Mouse (Mus musculus): ENCODE measurements around the gene 4931440F15Rik. TPM values are rescaled to one million over a fixed set of nuclear protein-coding genes. Genes with fewer than 3 reads are reported as not detected.

The 4931440F15Rik gene
- polyA plus RNA-seq, 1 experiment = 0.90 TPM

DNA sequence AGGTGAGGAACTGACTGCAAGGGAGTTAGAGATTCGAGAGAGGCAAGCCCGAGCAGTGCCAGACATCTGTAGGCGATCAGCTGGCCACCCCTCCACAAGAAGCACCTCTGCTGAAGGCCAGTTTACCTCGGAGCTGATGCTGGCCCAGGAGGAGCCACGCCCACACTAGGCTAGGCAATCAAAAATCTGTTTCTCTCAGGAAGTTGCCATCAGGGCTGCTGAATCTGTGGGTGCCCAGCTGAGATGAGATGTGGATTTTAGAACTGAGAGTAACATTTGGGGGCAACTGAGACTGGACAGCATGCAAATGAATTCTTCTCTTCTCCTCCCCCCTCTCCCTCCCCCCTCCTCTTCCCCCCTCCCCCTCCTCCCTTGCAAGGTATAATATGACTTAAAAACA, 38.0 kb downstream of the 4931440F15Rik start:
- H3K4me3 ChIP-seq (ENCODE audit: insufficient read depth, low read length) = no peak overlapping the region
- H3K4me1 ChIP-seq (ENCODE audit: control insufficient read depth, insufficient read depth, low read length) = peaks cover 6% of the 10 kb centered on the region
- no peak overlapping the region for H3K27ac ChIP-seq (ENCODE audit: insufficient read depth, low read length)
- TF ChIP-seq POLR2A (IDR thresholded peaks at IDR 0.05; ENCODE audit: extremely low read depth, insufficient read depth, low read length) (no peak), CTCF (IDR thresholded peaks at IDR 0.05; ENCODE audit: extremely low read depth, insufficient read depth, low read length) (no peak)

DNA sequence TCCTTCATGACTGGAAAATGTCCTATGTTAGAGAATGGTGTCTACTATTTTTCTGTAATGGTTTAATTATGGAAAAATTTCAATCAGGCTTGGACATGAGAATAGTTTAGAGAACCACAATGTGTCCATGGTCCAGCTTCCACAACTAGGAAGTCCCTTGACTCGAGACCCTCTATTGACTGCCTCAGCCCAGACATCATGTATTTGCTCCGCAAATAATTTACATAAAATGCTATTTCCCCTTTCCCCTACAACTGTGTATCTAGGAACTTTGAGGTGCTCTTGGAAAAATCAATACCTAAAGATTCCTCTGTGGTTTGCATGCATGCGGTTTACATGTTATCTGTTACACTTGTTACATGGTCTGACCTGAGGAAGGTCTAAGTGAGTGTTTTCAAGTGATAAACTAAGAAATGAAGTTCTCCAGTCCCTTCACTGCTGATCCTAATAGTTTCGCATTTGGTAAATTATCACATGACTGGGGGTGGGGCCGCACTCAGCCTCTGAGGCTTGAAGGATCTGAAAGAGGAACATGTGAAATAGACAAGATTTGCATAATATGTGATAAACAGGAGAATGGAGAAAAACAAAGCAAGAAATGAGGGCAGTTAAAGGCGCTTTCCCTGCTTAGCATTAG, 38.8 kb downstream of the 4931440F15Rik start:
- peaks cover 6% of the 10 kb centered on the region for H3K4me1 ChIP-seq (ENCODE audit: control insufficient read depth, insufficient read depth, low read length)
- no peak overlapping the region for H3K27ac ChIP-seq (ENCODE audit: insufficient read depth, low read length)
- no peak overlapping the region for H3K4me3 ChIP-seq (ENCODE audit: insufficient read depth, low read length)
- TF ChIP-seq CTCF (IDR thresholded peaks at IDR 0.05; ENCODE audit: extremely low read depth, insufficient read depth, low read length) = no peak
- TF ChIP-seq POLR2A (IDR thresholded peaks at IDR 0.05; ENCODE audit: extremely low read depth, insufficient read depth, low read length) = no peak

DNA sequence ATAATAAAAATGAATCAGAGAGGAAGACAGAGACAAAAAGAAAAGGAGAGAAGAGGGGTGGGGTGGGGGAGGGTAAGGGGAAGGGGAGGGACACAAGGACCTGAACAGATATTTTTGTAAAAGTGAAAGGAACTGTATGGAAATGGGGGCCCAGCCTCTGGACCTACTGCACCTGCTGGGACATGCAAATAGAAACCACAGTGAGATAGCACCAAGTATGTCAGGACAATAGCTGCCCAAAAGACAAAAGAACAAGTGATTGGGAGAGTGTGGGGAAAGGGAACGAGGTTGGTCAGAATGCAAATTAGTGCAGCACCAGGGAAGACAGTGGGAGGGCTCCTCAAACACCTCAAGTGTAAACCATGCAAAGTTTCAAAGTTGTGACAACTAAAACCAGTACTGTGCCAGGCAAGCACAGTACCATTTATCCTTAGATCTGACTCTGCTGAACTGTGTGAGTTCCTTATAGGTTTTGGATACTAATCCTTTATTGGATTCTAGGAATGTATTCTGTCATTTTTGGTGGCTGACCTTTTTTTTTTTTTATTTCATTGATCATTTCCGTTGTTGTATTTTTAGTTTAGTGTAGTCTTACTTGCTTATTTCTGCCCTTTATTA, 46.0 kb downstream of the 4931440F15Rik start:
- TF ChIP-seq CTCF (IDR thresholded peaks at IDR 0.05; ENCODE audit: extremely low read depth, insufficient read depth, low read length) (no peak), POLR2A (IDR thresholded peaks at IDR 0.05; ENCODE audit: extremely low read depth, insufficient read depth, low read length) (no peak)
- H3K4me1 ChIP-seq (ENCODE audit: control insufficient read depth, insufficient read depth, low read length) = no peaks in the 10 kb centered on the region
- no peak overlapping the region for H3K4me3 ChIP-seq (ENCODE audit: insufficient read depth, low read length)
- no peak overlapping the region for H3K27ac ChIP-seq (ENCODE audit: insufficient read depth, low read length)

DNA sequence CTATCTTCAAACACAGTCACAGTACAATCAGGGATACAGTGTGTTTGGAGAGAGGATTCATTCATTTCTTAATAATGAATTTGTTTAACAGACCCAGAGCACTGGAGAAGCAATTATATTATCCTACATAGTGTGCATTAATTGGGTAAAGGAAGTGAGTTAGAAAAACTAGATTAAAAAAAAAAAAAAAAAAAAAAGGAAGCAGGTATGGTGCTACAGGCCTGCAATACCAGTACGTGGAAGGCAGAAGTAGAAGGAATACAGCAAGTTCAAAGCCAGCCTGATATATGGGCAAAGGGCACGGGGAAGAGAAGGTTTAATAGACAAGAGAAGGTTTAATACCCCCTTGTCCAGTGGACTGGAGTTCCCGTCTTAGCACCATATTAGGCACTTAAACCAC, 46.5 kb downstream of the 4931440F15Rik start:
- H3K4me1 ChIP-seq (ENCODE audit: control insufficient read depth, insufficient read depth, low read length) = no peaks in the 10 kb centered on the region
- H3K27ac ChIP-seq (ENCODE audit: insufficient read depth, low read length) = no peak overlapping the region
- H3K4me3 ChIP-seq (ENCODE audit: insufficient read depth, low read length) = no peak overlapping the region
- no peak for TF ChIP-seq CTCF (IDR thresholded peaks at IDR 0.05; ENCODE audit: extremely low read depth, insufficient read depth, low read length)
- TF ChIP-seq POLR2A (IDR thresholded peaks at IDR 0.05; ENCODE audit: extremely low read depth, insufficient read depth, low read length) = no peak

DNA sequence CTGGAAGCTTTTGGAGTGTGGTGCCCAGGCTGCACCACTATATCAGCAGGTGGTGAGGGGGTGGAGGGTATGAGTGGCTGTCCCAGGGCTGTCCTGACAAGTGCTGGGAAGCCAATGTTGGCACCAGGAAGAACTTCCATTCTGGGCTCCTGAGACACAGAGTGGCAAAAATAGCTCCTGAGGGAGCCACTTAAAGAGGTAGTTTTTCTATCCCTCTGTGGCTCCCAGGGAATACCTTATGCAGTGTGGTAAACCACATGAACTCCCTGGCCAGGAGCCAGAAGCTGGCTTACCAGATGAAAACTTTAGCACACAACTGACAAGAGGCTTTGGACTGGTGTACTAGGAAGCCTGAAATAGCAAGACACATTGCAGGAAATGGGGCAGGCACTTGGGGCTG, 47.5 kb downstream of the 4931440F15Rik start:
- no peak overlapping the region for H3K27ac ChIP-seq (ENCODE audit: insufficient read depth, low read length)
- H3K4me3 ChIP-seq (ENCODE audit: insufficient read depth, low read length) = no peak overlapping the region
- TF ChIP-seq POLR2A (IDR thresholded peaks at IDR 0.05; ENCODE audit: extremely low read depth, insufficient read depth, low read length) = no peak
- TF ChIP-seq CTCF (IDR thresholded peaks at IDR 0.05; ENCODE audit: extremely low read depth, insufficient read depth, low read length) = no peak
- H3K4me1 ChIP-seq (ENCODE audit: control insufficient read depth, insufficient read depth, low read length) = no peaks in the 10 kb centered on the region

DNA sequence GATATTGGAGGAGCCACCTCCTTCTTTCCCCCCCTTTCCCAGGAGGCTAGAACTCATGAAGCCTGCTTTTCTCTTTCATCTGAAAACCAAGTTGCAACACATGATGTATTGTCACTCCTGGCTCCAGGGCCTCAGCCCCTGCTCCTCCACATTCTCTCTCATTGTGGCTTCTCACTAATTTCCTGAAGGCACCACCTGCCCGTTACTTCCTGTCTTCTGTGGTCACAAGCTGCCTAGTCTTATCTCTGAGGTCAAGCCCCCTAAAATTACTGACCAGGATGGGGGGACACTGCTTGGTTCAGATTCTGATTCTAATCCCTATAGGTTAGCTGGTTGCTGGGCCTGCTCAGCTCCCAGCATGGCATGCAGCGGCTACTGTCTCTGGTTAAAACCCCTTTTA, 50.7 kb downstream of the 4931440F15Rik start:
- H3K4me3 ChIP-seq (ENCODE audit: insufficient read depth, low read length) = no peak overlapping the region
- TF ChIP-seq CTCF (IDR thresholded peaks at IDR 0.05; ENCODE audit: extremely low read depth, insufficient read depth, low read length) (no peak), POLR2A (IDR thresholded peaks at IDR 0.05; ENCODE audit: extremely low read depth, insufficient read depth, low read length) (no peak)
- peaks cover 3% of the 10 kb centered on the region for H3K4me1 ChIP-seq (ENCODE audit: control insufficient read depth, insufficient read depth, low read length)
- 0 out of 2 replicates have a peak overlapping the region, but pooled peaks have one; percentile 63 for H3K27ac ChIP-seq (ENCODE audit: insufficient read depth, low read length)

DNA sequence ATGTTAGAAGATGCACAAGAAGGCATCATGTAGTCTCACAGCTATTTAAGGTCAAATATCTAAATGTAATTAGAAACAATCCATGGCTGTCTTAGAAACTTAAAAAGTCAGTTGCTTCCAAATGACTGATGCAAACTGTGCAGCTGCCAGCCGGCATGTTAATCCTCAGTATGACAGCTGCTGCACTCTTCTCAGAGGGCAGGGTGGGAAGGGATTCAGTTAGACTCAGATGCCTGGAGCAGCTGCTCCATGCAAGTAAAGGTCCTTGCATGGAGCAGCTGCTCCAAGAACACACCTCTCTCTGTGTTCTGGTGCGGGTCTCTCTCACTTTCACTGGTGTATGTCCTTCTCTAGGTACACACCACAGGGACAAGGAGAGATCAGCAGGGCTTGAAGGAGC, 51.2 kb downstream of the 4931440F15Rik start:
- Histone ChIP-seq H3K4me3 (ENCODE audit: insufficient read depth, low read length) (no peak overlapping the region), H3K4me1 (ENCODE audit: control insufficient read depth, insufficient read depth, low read length) (peaks cover 3% of the 10 kb centered on the region), H3K27ac (ENCODE audit: insufficient read depth, low read length) (0 out of 2 replicates have a peak overlapping the region, but pooled peaks have one; percentile 63)
- TF ChIP-seq CTCF (IDR thresholded peaks at IDR 0.05; ENCODE audit: extremely low read depth, insufficient read depth, low read length) (no peak), POLR2A (IDR thresholded peaks at IDR 0.05; ENCODE audit: extremely low read depth, insufficient read depth, low read length) (no peak)

Other genes with a start within 250 kb of the 4931440F15Rik start
- gene Rtn4, start 132.7 kb downstream of the 4931440F15Rik start, polyA plus RNA-seq (2012; rRNA removed) = 569 and 594 TPM in 2 replicates
- 26.0 and 30.9 TPM in 2 replicates for gene Eml6, start 200.4 kb upstream of the 4931440F15Rik start, polyA plus RNA-seq (2012; rRNA removed)